12 mouse cellular contexts compared by ENCODE assay signal in the genomic region with DNA sequence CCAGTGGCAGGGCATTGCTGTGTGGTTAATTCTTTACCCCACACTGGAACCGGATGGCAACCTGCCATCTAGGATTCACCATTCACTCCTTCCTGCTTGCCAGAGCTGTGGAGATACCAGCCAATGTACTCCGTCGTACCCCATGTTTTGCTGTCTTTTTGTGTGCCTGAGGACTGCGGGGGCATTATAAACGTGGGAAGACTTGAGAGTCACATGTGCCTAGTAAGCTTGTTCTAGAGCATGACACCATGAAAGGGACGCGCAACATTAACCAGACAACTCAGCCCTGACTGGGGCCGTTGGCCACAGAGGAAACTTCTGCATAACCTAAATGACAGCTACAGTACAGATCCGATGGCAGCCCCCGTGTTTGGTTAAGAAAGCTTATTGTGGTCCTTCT.
DNase-seq lines count a peak whose midpoint lies in the region; ATAC-seq and TF ChIP-seq lines count a peak whose summit lies in the region.
"Had no signal": no experiment of that assay in that cellular context is flagged by ENCODE, and none has a peak within 500 bp of the region (broad histone marks: within the 10 kb centered on the region; RNA-seq: fewer than 3 reads in every experiment).

No protein-coding gene starts in this region.

- no peak for DNase-seq in heart, postnatal 10 days
- no peak for DNase-seq in spleen, adult 2 months (ENCODE audit: low read depth in 1 of 2, low spot score in 2 of 2)
- DNase-seq in spleen, postnatal 10 days (ENCODE audit: low spot score in 2 of 2), result no peak
- no peak for DNase-seq in right cerebral cortex, adult 18-20 months
- no peak for DNase-seq in gastrocnemius, adult 18-20 months (ENCODE audit: low spot score)
- no peak for DNase-seq in cerebellum, adult 2 months

- no peak for ATAC-seq in heart, embryonic 13.5 days (ENCODE audit: extremely low read depth, insufficient number of reproducible peaks, low FRiP score, low TSS enrichment)
- peak; percentile 87 for ATAC-seq in kidney, embryonic 16.5 days (ENCODE audit: low FRiP score, low TSS enrichment)
- ATAC-seq: CD4-positive, CD25-positive, alpha-beta regulatory T cell, adult 4 months; intestine, embryonic 15.5 days; midbrain, embryonic 16.5 days had no signal

- peaks cover 57% of the 10 kb centered on the region for H3K4me1 ChIP-seq in heart, embryonic 13.5 days
- H3K4me1 ChIP-seq in spleen, adult 2 months (ENCODE audit: control insufficient read depth, insufficient read depth, insufficient read length), result peaks cover 16% of the 10 kb centered on the region
- H3K4me1 ChIP-seq in kidney, embryonic 16.5 days (ENCODE audit: insufficient read depth, low read length), result peaks cover 68% of the 10 kb centered on the region
- peaks cover 15% of the 10 kb centered on the region for H3K4me1 ChIP-seq in cerebellum, adult 2 months (ENCODE audit: control insufficient read depth, insufficient read depth, low read length)

- H3K4me2 ChIP-seq in heart, embryonic 13.5 days, result no peak overlapping the region
- peak overlapping the region; percentile 15; the same call in 1 of the 2 replicates for H3K4me2 ChIP-seq in kidney, embryonic 16.5 days (replicated peaks; ENCODE audit: low read depth, low read length)
- H3K4me2 ChIP-seq: intestine, embryonic 15.5 days; liver, embryonic 15.5 days had no signal

- intact Hi-C loops in heart, postnatal 10 days (cut with DNase I), result no loop called here

- no peak for TF ChIP-seq CTCF in spleen, adult 2 months (IDR thresholded peaks at IDR 0.05; ENCODE audit: extremely low read depth, insufficient read depth, insufficient read length, insufficient replicate concordance)
- TF ChIP-seq CTCF in cerebellum, adult 2 months (IDR thresholded peaks at IDR 0.05; ENCODE audit: borderline replicate concordance, insufficient read depth, low read depth, low read length), result no peak

- H3K27me3 ChIP-seq in heart, embryonic 13.5 days (replicated peaks), result no peaks in the 10 kb centered on the region
- H3K27me3 ChIP-seq in spleen, adult 2 months (ENCODE audit: control insufficient read depth, insufficient read depth, low read length), result no peaks in the 10 kb centered on the region
- H3K27me3 ChIP-seq in kidney, embryonic 16.5 days (ENCODE audit: insufficient read depth, low read length), result no peaks in the 10 kb centered on the region
- H3K27me3 ChIP-seq in cerebellum, adult 2 months (ENCODE audit: control insufficient read depth, insufficient read depth, low read length), result no peaks in the 10 kb centered on the region
- H3K27me3 ChIP-seq: intestine, embryonic 15.5 days; liver, embryonic 15.5 days had no signal

- TF ChIP-seq POLR2A in spleen, adult 2 months (IDR thresholded peaks at IDR 0.05; ENCODE audit: low read depth, low read length), result no peak
- no peak for TF ChIP-seq POLR2A in cerebellum, adult 2 months (IDR thresholded peaks at IDR 0.05; ENCODE audit: borderline replicate concordance, insufficient read depth, low read length)

- H3K36me3 ChIP-seq in heart, embryonic 13.5 days, result 0 out of 2 replicates have a peak, but pooled peaks cover 3% of the 10 kb centered on the region
- H3K36me3 ChIP-seq in spleen, adult 2 months (ENCODE audit: control insufficient read depth, insufficient read depth, low read length), result no peaks in the 10 kb centered on the region
- H3K36me3 ChIP-seq in kidney, embryonic 16.5 days (ENCODE audit: insufficient read depth, low read length), result no peaks in the 10 kb centered on the region
- H3K36me3 ChIP-seq: intestine, embryonic 15.5 days had no signal

- H3K4me3 ChIP-seq in heart, embryonic 13.5 days, result no peak overlapping the region
- no peak overlapping the region for H3K4me3 ChIP-seq in spleen, adult 2 months (ENCODE audit: extremely low read depth, insufficient read depth, insufficient read length)
- H3K4me3 ChIP-seq in kidney, embryonic 16.5 days (ENCODE audit: low read length), result no peak overlapping the region
- H3K4me3 ChIP-seq in cerebellum, adult 2 months (replicated peaks; ENCODE audit: insufficient read depth, low read depth, low read length), result no peak overlapping the region
- H3K4me3 ChIP-seq: intestine, embryonic 15.5 days; liver, embryonic 15.5 days had no signal

- H3K27ac ChIP-seq in heart, embryonic 13.5 days (replicated peaks), result peak overlapping the region; percentile 50; the same call in 1 of the 2 replicates
- H3K27ac ChIP-seq in spleen, adult 2 months (ENCODE audit: insufficient read depth, low read length), result peak overlapping the region; percentile 35; the same call in 1 of the 2 replicates
- peak overlapping the region; percentile 92 for H3K27ac ChIP-seq in kidney, embryonic 16.5 days (ENCODE audit: low read length)
- H3K27ac ChIP-seq in cerebellum, adult 2 months (ENCODE audit: insufficient read depth, low read length), result no peak overlapping the region
- H3K27ac ChIP-seq: intestine, embryonic 15.5 days; liver, embryonic 15.5 days had no signal

- WGBS in heart, embryonic 13.5 days, result 66% methylated on average over 10 of the region's 10 CpGs
- 19% methylated on average over 10 of the region's 10 CpGs for WGBS in spleen, adult 2 months
- WGBS in kidney, embryonic 16.5 days, result 21% methylated on average over 10 of the region's 10 CpGs
- 71% methylated on average over 10 of the region's 10 CpGs for WGBS in cerebellum, adult 2 months

- no peak overlapping the region for H3K9ac ChIP-seq in heart, embryonic 13.5 days
- H3K9ac ChIP-seq in kidney, embryonic 16.5 days (replicated peaks; ENCODE audit: low read length), result peak overlapping the region; percentile 46; the same call in 1 of the 2 replicates
- H3K9ac ChIP-seq: intestine, embryonic 15.5 days; liver, embryonic 15.5 days had no signal

- H3K9me3 ChIP-seq in heart, embryonic 13.5 days, result no peaks in the 10 kb centered on the region
- no peaks in the 10 kb centered on the region for H3K9me3 ChIP-seq in kidney, embryonic 16.5 days (ENCODE audit: low read length)
- H3K9me3 ChIP-seq: intestine, embryonic 15.5 days; liver, embryonic 15.5 days had no signal
